Mouse (Mus musculus) E14TG2a.4 (cell line): ENCODE results near the gene Lman2.

Experiments used
- CTCF ChIP-seq: conservative IDR thresholded peaks from 2 replicates; pipeline ENCODE4 v1.5.1; 2014; ENCODE audit warnings: low read length
- NANOG ChIP-seq: IDR thresholded peaks from 2 replicates; pipeline ENCODE4 v1.6.1; 2014; ENCODE audit warnings: borderline replicate concordance, low read length, mixed read lengths
- POU5F1 ChIP-seq: IDR thresholded peaks from 2 replicates; pipeline ENCODE4 v1.6.1; 2014; ENCODE audit warnings: low read length, borderline replicate concordance

DNA sequence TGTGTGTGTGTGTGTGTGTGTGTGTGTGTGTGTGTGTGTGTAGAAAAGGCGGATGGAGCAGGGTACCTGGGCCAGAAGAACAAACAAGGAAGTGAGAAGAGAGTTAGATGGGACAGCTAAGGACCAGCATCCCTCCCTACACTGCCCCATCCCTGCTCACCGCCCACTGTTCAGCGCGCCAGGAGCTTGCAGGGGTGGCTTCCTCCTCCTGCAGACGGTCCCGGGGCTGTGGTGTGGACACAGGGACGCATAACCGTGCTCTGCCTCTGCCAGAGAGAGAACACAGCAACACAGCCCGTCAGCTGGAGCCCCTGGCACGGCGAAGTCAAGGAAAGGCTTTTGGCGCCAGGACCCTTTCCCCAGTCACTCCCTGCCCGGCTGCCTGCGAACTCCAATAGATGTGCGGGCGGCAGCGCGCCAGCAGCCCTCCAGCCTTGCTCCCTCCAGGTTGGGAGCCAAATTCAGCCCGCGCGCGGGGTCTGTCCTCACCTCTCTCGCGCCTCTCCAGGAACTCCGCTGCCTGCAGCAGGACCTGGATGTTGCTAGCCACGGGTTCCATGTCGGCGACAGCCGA, 33.4 kb downstream of the Lman2 start:
- TF ChIP-seq CTCF (no peak), POU5F1 (no peak), NANOG (no peak)
